Mouse (Mus musculus): ENCODE results near the gene Lhfpl3.
A peak's percentile ranks its signal among the peaks of the same experiment; 100 is the strongest.

- TF ChIP-seq POLR2A (IDR thresholded peaks at IDR 0.05; ENCODE audit: extremely low read depth, insufficient read depth, low read length) (no peak), CTCF (IDR thresholded peaks at IDR 0.05; ENCODE audit: extremely low read depth, insufficient read depth, low read length) (0 out of 2 replicates have a peak, but pooled peaks have one; percentile 19)
Measured at GRCm38 (mm10) chr5:22963300-22963699, 217.4 kb downstream of the Lhfpl3 start.
